Mouse (Mus musculus) lung, embryonic 15.5 days (tissue): ENCODE results near the gene Abca2. TPM values are rescaled to one million over a fixed set of nuclear protein-coding genes. Genes with fewer than 3 reads are reported as not detected.

ENCODE experiments used
- ATAC-seq: fragments of 200-750 bp; cut with Nextera tagmentation; 2 replicates; pipeline ENCODE4 v1.8.0; 2017; ENCODE audit warnings: moderate number of reproducible peaks, borderline replicate concordance; ENCODE audit not compliant: low FRiP score, low TSS enrichment; ENCODE audit errors: extremely low read depth
- H3K27ac ChIP-seq: fragments of 300-500 bp; sonication (generic); 2 replicates; pipeline ENCODE4 v1.5.1; 2015; ENCODE audit warnings: moderate library complexity, mild to moderate bottlenecking, inconsistent platforms
- H3K27me3 ChIP-seq: fragments of 300-500 bp; sonication (generic); 2 replicates; pipeline ENCODE4 v1.6.1; 2015; ENCODE audit warnings: inconsistent platforms
- H3K36me3 ChIP-seq: fragments of 300-500 bp; sonication (generic); 2 replicates; pipeline ENCODE4 v1.6.1; 2015; ENCODE audit warnings: inconsistent platforms
- H3K4me1 ChIP-seq: fragments of 300-500 bp; sonication (generic); 2 replicates; pipeline ENCODE4 v1.6.1; 2015; ENCODE audit warnings: inconsistent platforms
- H3K4me2 ChIP-seq: fragments of 300-500 bp; sonication (generic); 2 replicates; pipeline ENCODE4 v1.6.1; 2015; ENCODE audit warnings: inconsistent platforms, mild to moderate bottlenecking, moderate library complexity
- H3K4me3 ChIP-seq: fragments of 300-500 bp; sonication (generic); 2 replicates; pipeline ENCODE4 v1.5.1; 2015; ENCODE audit warnings: mild to moderate bottlenecking, inconsistent platforms
- H3K9ac ChIP-seq: fragments of 300-500 bp; sonication (generic); 2 replicates; pipeline ENCODE4 v1.6.1; 2015; ENCODE audit warnings: inconsistent platforms
- H3K9me3 ChIP-seq: fragments of 300-500 bp; sonication (generic); 2 replicates; pipeline ENCODE4 v1.6.1; 2016; ENCODE audit warnings: inconsistent platforms
- WGBS: fragments of 180-500 bp; shearing (Covaris S2); methylation state at CpG from one replicate; pipeline ENCODE4 v1.1.7; 2015; 5-methylcytosine and 5-hydroxymethylcytosine counted together
- microRNA-seq: library from miRNA; unstranded; fragments of <30 nt; microRNA quantifications from one replicate; pipeline ENCODE4, GENCODE M21; 2016
- polyA plus RNA-seq: library from polyadenylated mRNA; unstranded; fragments of >200 nt; fragmentation: Nextera tagmentation; extraction: Ambion mirVana; gene quantifications from 2 replicates; pipeline ENCODE4 v1.2.1, GENCODE M21; 2015

Abca2 gene
- polyA plus RNA-seq, 1 experiment from 2014 or later, result 4.5 TPM

DNA sequence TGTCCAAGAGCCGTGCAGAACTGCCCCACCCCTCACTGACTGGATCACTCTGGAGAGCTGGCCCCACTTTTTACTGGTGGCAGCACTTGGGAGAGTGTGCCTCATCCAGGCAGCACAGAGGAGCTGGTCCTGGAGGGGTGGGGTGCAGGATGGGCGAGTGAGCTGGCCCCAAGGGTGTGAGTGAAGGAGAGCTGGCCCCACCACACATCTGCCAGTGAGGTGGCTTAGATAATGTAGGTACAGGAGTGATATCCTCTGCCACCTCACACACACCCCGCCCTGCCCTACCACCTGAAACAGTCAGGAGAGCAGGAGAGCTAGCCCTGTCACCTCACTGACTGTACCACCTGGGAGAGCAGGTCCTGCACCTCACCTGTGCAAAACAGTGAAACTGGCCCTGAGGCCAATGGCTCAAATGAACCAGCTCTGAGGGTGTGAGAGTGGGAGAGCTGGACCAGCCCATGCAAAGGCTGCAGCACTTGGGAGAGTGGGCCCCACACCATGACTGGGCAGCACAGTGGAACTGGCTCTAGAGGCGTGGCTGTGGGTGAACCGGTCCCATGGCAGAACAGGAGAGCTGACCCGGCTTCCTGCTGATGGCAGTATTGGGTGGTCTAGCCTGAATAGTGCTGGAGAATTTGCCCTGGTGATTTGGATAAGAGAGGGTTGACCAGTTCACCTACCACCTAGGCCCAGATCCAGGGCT is 59.6 kb downstream of the Abca2 start:
- WGBS, result 68% methylated on average over 6 of the region's 6 CpGs
- Histone ChIP-seq H3K27ac (no peak overlapping the region), H3K36me3 (no peaks in the 10 kb centered on the region), H3K4me1 (no peaks in the 10 kb centered on the region), H3K27me3 (no peaks in the 10 kb centered on the region), H3K9me3 (no peaks in the 10 kb centered on the region), H3K9ac (no peak overlapping the region), H3K4me3 (no peak overlapping the region), H3K4me2 (no peak overlapping the region)
- no peak for ATAC-seq

DNA sequence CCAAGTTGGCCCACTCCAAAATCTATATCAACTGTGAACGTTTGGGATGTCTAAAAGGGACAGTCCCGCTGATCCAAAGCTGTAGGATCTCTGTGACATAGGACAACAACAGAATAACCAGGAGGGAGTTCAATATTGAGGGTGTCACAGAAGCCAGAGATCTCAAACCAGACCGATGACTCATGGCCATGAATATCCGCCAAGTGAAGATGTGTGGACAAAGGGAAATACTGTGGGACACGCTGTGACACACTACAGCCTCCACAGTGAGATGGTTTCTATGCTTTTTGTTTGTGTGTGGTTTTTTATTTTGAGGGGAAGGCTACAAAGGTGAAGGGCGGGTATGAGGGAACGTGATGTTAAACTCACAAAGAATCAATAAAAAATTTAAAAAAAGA is 60.2 kb downstream of the Abca2 start:
- Histone ChIP-seq H3K27ac (no peak overlapping the region), H3K4me1 (no peaks in the 10 kb centered on the region), H3K4me3 (no peak overlapping the region), H3K27me3 (no peaks in the 10 kb centered on the region), H3K9me3 (no peaks in the 10 kb centered on the region), H3K9ac (no peak overlapping the region), H3K36me3 (no peaks in the 10 kb centered on the region), H3K4me2 (no peak overlapping the region)
- WGBS, result 65% methylated on average over 7 of the region's 7 CpGs
- no peak for ATAC-seq

GRCm38 (mm10) chr2:25492988-25493387 is 64.5 kb downstream of the Abca2 start:
- H3K27me3 ChIP-seq, result no peaks in the 10 kb centered on the region
- 65% methylated on average over 5 of the region's 5 CpGs for WGBS
- no peak for ATAC-seq

DNA sequence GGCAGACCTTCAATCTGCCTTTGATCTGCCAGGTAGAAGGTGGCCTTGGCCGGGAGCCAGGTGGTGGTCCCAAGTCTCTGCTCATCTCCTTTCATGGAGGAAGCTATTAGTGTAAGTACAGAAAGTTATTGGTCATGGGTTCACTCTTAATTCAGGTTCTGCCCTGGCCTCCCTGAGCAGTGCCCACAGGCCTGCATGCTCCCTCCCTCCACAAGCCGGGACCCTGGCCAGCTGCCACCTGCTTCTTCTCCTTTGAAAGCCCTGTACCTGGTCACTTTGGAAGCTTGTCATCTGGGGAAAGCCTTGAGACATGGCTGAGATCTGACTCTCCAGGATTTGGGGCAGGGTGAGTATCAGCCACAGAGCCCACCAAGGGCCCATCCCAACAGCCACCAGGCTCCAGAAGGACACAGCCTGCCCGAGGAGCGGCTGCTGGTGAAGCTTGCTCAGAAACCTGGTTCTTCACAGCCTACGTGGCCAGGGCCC is 65.0 kb downstream of the Abca2 start, which contains the start of gene Lcn12:
Lcn12 (minus strand) TSS at position 436 of the 486 bp plus-strand sequence.
- no peak within 1 kb of the TSS for H3K4me3 ChIP-seq
- H3K4me2 ChIP-seq, result no peak within 1 kb of the TSS
- H3K27me3 ChIP-seq, result no peaks in the 10 kb centered on the region
- H3K9ac ChIP-seq, result no peak within 1 kb of the TSS
- peaks cover 3% of the 10 kb centered on the region; the same call in 1 of the 2 replicates for H3K4me1 ChIP-seq
- 72% methylated on average over 5 of the region's 5 CpGs for WGBS
- no peaks in the 10 kb centered on the region for H3K9me3 ChIP-seq
- no peak within 1 kb of the TSS for H3K27ac ChIP-seq
- no peaks in the 10 kb centered on the region for H3K36me3 ChIP-seq
- no peak for ATAC-seq

More at GRCm38 (mm10) chr2:25492988-25493387, 64.5 kb downstream of the Abca2 start:
- no peak overlapping the region for H3K4me3 ChIP-seq
- no peaks in the 10 kb centered on the region for H3K9me3 ChIP-seq
- H3K27ac ChIP-seq, result no peak overlapping the region
- no peak overlapping the region for H3K4me2 ChIP-seq
- no peaks in the 10 kb centered on the region; the same call in 1 of the 2 replicates for H3K4me1 ChIP-seq
- no peaks in the 10 kb centered on the region for H3K36me3 ChIP-seq
- H3K9ac ChIP-seq, result no peak overlapping the region

GRCm38 (mm10) chr2:25496462-25496861 is 68.0 kb downstream of the Abca2 start:
- WGBS, result 41% methylated on average over 4 of the region's 4 CpGs
- Histone ChIP-seq H3K4me2 (no peak overlapping the region), H3K9me3 (no peaks in the 10 kb centered on the region), H3K4me3 (no peak overlapping the region), H3K4me1 (peaks cover 11% of the 10 kb centered on the region), H3K9ac (no peak overlapping the region), H3K27ac (no peak overlapping the region), H3K36me3 (no peaks in the 10 kb centered on the region), H3K27me3 (no peaks in the 10 kb centered on the region)
- ATAC-seq, result no peak

Small RNA genes lying within 50 kb of the gene (microRNA-seq; reads per million reads assigned to microRNA genes)
- not detected for gene Mir3087

Other genes starting within 250 kb of the Abca2 start
- 15.7 and 16.0 TPM in 2 replicates for gene Nrarp, start 247.9 kb upstream of the Abca2 start, polyA plus RNA-seq
- 8.8 and 11.7 TPM in 2 replicates for gene Tor4a, start 231.8 kb upstream of the Abca2 start, polyA plus RNA-seq
- 121 and 122 TPM in 2 replicates for gene Nelfb, start 217.2 kb upstream of the Abca2 start, polyA plus RNA-seq
- gene Stpg3, start 214.1 kb upstream of the Abca2 start, polyA plus RNA-seq, result not detected in 2 replicates
- 0.69 and 1.4 TPM in 2 replicates for gene Fam166a, start 210.0 kb upstream of the Abca2 start, polyA plus RNA-seq
- gene Tubb4b, start 204.0 kb upstream of the Abca2 start, polyA plus RNA-seq, result 704 and 709 TPM in 2 replicates
- not detected in 2 replicates for gene Slc34a3, start 194.3 kb upstream of the Abca2 start, polyA plus RNA-seq
- not detected in 2 replicates for gene Rnf224, start 191.9 kb upstream of the Abca2 start, polyA plus RNA-seq
- 8.9 and 9.9 TPM in 2 replicates for gene Rnf208, start 186.4 kb upstream of the Abca2 start, polyA plus RNA-seq
- gene Cysrt1, start 186.3 kb upstream of the Abca2 start, polyA plus RNA-seq, result 0.19 and 0.35 TPM in 2 replicates
- 3.5 and 5.0 TPM in 2 replicates for gene AL732309.1, start 181.8 kb upstream of the Abca2 start, polyA plus RNA-seq
- 24.4 and 24.5 TPM in 2 replicates for gene Tmem203, start 173.3 kb upstream of the Abca2 start, polyA plus RNA-seq
- 6.7 and 8.7 TPM in 2 replicates for gene Tprn, start 166.1 kb upstream of the Abca2 start, polyA plus RNA-seq
- gene Ssna1, start 156.3 kb upstream of the Abca2 start, polyA plus RNA-seq, result 229 and 239 TPM in 2 replicates
- gene Anapc2, start 156.2 kb upstream of the Abca2 start, polyA plus RNA-seq, result 132 and 136 TPM in 2 replicates
- gene Tmem210, start 140.6 kb upstream of the Abca2 start, polyA plus RNA-seq, result not detected in 2 replicates
- gene Lrrc26, start 138.8 kb upstream of the Abca2 start, polyA plus RNA-seq, result 3.4 and 4.5 TPM in 2 replicates
- gene Grin1, start 109.5 kb upstream of the Abca2 start, polyA plus RNA-seq, result 0.45 and 0.48 TPM in 2 replicates
- 48.8 and 52.0 TPM in 2 replicates for gene Man1b1, start 96.4 kb upstream of the Abca2 start, polyA plus RNA-seq
- 14.5 and 14.9 TPM in 2 replicates for gene Dpp7, start 72.3 kb upstream of the Abca2 start, polyA plus RNA-seq
- gene Uap1l1, start 63.0 kb upstream of the Abca2 start, polyA plus RNA-seq, result 16.4 and 20.5 TPM in 2 replicates
- gene Sapcd2, start 56.4 kb upstream of the Abca2 start, polyA plus RNA-seq, result 42.2 and 45.2 TPM in 2 replicates
- 2.1 and 3.6 TPM in 2 replicates for gene Entpd2, start 32.8 kb upstream of the Abca2 start, polyA plus RNA-seq
- 27.5 and 28.7 TPM in 2 replicates for gene Npdc1, start 29.4 kb upstream of the Abca2 start, polyA plus RNA-seq
- gene Fut7, start 5.4 kb upstream of the Abca2 start, polyA plus RNA-seq, result 0.11 TPM in 1 of 2 replicates, not detected in the other
- gene Clic3, start 28.1 kb downstream of the Abca2 start, polyA plus RNA-seq, result 77.9 and 90.3 TPM in 2 replicates
- gene Paxx, start 32.4 kb downstream of the Abca2 start, polyA plus RNA-seq, result 31.5 and 37.0 TPM in 2 replicates
- gene Ptgds, start 41.3 kb downstream of the Abca2 start, polyA plus RNA-seq, result 10.2 and 24.3 TPM in 2 replicates
- not detected in 2 replicates for gene Lcn12, start 65.2 kb downstream of the Abca2 start, polyA plus RNA-seq
- gene Fbxw5, start 72.0 kb downstream of the Abca2 start, polyA plus RNA-seq, result 72.8 and 76.2 TPM in 2 replicates
- gene C8g, start 73.0 kb downstream of the Abca2 start, polyA plus RNA-seq, result 5.8 and 6.6 TPM in 2 replicates
- 37.1 and 41.3 TPM in 2 replicates for gene Traf2, start 118.2 kb downstream of the Abca2 start, polyA plus RNA-seq
- 311 and 323 TPM in 2 replicates for gene Edf1, start 129.1 kb downstream of the Abca2 start, polyA plus RNA-seq
- gene Mamdc4, start 146.1 kb downstream of the Abca2 start, polyA plus RNA-seq, result 4.5 and 7.1 TPM in 2 replicates
- gene Phpt1, start 146.5 kb downstream of the Abca2 start, polyA plus RNA-seq, result 163 and 177 TPM in 2 replicates
- gene Ajm1, start 153.1 kb downstream of the Abca2 start, polyA plus RNA-seq, result 0.09 TPM in 1 of 2 replicates, not detected in the other
- gene Rabl6, start 179.8 kb downstream of the Abca2 start, polyA plus RNA-seq, result 74.0 and 75.2 TPM in 2 replicates
- gene Ccdc183, start 189.0 kb downstream of the Abca2 start, polyA plus RNA-seq, result 0.17 and 0.45 TPM in 2 replicates
- 26.8 and 27.2 TPM in 2 replicates for gene Tmem141, start 193.3 kb downstream of the Abca2 start, polyA plus RNA-seq
- 2.4 and 3.6 TPM in 2 replicates for gene Fcna, start 199.3 kb downstream of the Abca2 start, polyA plus RNA-seq
- gene Lcn8, start 224.4 kb downstream of the Abca2 start, polyA plus RNA-seq, result 0.26 and 0.40 TPM in 2 replicates
- gene Lcn5, start 229.2 kb downstream of the Abca2 start, polyA plus RNA-seq, result not detected in 2 replicates
- not detected in 2 replicates for gene Lcn6, start 248.1 kb downstream of the Abca2 start, polyA plus RNA-seq